Mouse (Mus musculus) ES-Bruce4 (cell line): ENCODE measurements around the gene Drg1.

ENCODE experiments used
- CTCF ChIP-seq: IDR thresholded peaks from one replicate; pipeline ENCODE4 v1.8.1; 2011; ENCODE audit warnings: low read depth, low read length
- EP300 ChIP-seq: IDR thresholded peaks from 2 replicates; pipeline ENCODE4 v1.6.1; 2011; ENCODE audit warnings: low read depth, low read length; ENCODE audit not compliant: insufficient read depth
- POLR2A ChIP-seq: IDR thresholded peaks from one replicate; pipeline ENCODE4 v1.8.1; 2011; ENCODE audit warnings: low read length; ENCODE audit not compliant: insufficient read depth

GRCm38 (mm10) chr11:3202231-3202701 lies 63.9 kb downstream of the Drg1 start, which contains the start of gene Eif4enif1:
- TF ChIP-seq CTCF (no peak), POLR2A (no peak), EP300 (no peak)
